Mouse (Mus musculus) CH12.LX (cell line): ENCODE results near the gene Tmem268. TPM values are rescaled to one million over a fixed set of nuclear protein-coding genes. Genes with fewer than 3 reads are reported as not detected.

ENCODE experiments used
- DNase-seq: peaks from one replicate; pipeline ENCODE4 v3.0.0-alpha.2; 2013; ENCODE audit errors: extremely low read depth
- H3K27ac ChIP-seq: 2 replicates; pipeline ENCODE4 v1.5.1; 2012; ENCODE audit warnings: low read depth, mild to moderate bottlenecking, control low read depth, moderate library complexity; ENCODE audit not compliant: insufficient read depth
- H3K27me3 ChIP-seq: replicated peaks from 2 replicates; pipeline ENCODE3; 2012; ENCODE audit warnings: inconsistent platforms
- H3K36me3 ChIP-seq, 2 experiments: replicated peaks in 1 of 2; 2 replicates each; pipeline versions ENCODE3 to v1.6.1; 2012; ENCODE audit warnings: inconsistent platforms in 1 of 2, low read length in 1 of 2, mild to moderate bottlenecking in 1 of 2, mixed read lengths in 1 of 2, moderate library complexity in 1 of 2; ENCODE audit not compliant: control insufficient read depth in 1 of 2, insufficient read depth in 1 of 2
- H3K4me1 ChIP-seq, 2 experiments: 2 replicates each; pipeline ENCODE4 v1.6.1; 2012; ENCODE audit warnings: inconsistent platforms in 1 of 2, moderate library complexity in 1 of 2; ENCODE audit not compliant: insufficient read depth in 2 of 2, control insufficient read depth in 1 of 2
- H3K4me2 ChIP-seq: 2 replicates; pipeline ENCODE4 v1.6.1; 2012; ENCODE audit warnings: low read depth, mild to moderate bottlenecking, control low read depth; ENCODE audit not compliant: poor library complexity, insufficient read depth, severe bottlenecking
- H3K4me3 ChIP-seq, 3 experiments: fragments of 150-350 bp in 1 of 3; sonication (generic) in 1 of 3; replicated peaks in 1 of 3; 2 replicates each; pipeline versions ENCODE3 to v1.5.1; 2011 to 2012; ENCODE audit warnings: low read depth in 2 of 3, low read length in 2 of 3, mild to moderate bottlenecking in 2 of 3, moderate library complexity in 2 of 3, control low read depth in 1 of 3, improper control_type of control experiment in 1 of 3, inconsistent platforms in 1 of 3, mixed read lengths in 1 of 3; ENCODE audit not compliant: poor library complexity in 1 of 3
- H3K79me2 ChIP-seq: replicated peaks from 2 replicates; pipeline ENCODE4 v1.6.1; 2012; ENCODE audit warnings: mild to moderate bottlenecking, moderate library complexity; ENCODE audit not compliant: control insufficient read depth, poor library complexity, insufficient read depth, severe bottlenecking; ENCODE audit errors: extremely low read depth
- H3K9ac ChIP-seq: 2 replicates; pipeline ENCODE4 v1.6.1; 2012; ENCODE audit warnings: low read depth, mild to moderate bottlenecking, control low read depth, moderate library complexity; ENCODE audit not compliant: insufficient read depth
- H3K9me3 ChIP-seq: replicated peaks from 2 replicates; pipeline ENCODE3; 2012; ENCODE audit warnings: low read length, inconsistent platforms, mixed read lengths
- BHLHE40 ChIP-seq: IDR thresholded peaks from 2 replicates; pipeline ENCODE4 v1.6.1; 2011; ENCODE audit warnings: mild to moderate bottlenecking, low read depth, low read length, improper control_type of control experiment
- CHD1 ChIP-seq: IDR thresholded peaks from 2 replicates; pipeline ENCODE4 v1.6.1; 2012; ENCODE audit warnings: low read depth, low read length, improper control_type of control experiment, inconsistent platforms
- CHD2 ChIP-seq: IDR thresholded peaks from 2 replicates; pipeline ENCODE4 v1.6.1; 2011; ENCODE audit warnings: low read length, improper control_type of control experiment
- CTCF ChIP-seq, 2 experiments: IDR thresholded peaks in 1 of 2; conservative IDR thresholded peaks in 1 of 2; 2 replicates each; pipeline ENCODE4 v1.5.1; 2011 to 2012; ENCODE audit warnings: low read depth in 2 of 2, low read length in 2 of 2, improper control_type of control experiment in 1 of 2, inconsistent platforms in 1 of 2, mild to moderate bottlenecking in 1 of 2, moderate library complexity in 1 of 2
- E2F4 ChIP-seq: IDR thresholded peaks from 2 replicates; pipeline ENCODE4 v1.6.1; 2011; ENCODE audit warnings: low read depth, low read length, improper control_type of control experiment; ENCODE audit not compliant: insufficient replicate concordance
- ELF1 ChIP-seq: IDR thresholded peaks from 2 replicates; pipeline ENCODE4 v1.6.1; 2014; ENCODE audit warnings: low read depth, mild to moderate bottlenecking, inconsistent platforms, low read length, improper control_type of control experiment
- EP300 ChIP-seq: IDR thresholded peaks from 2 replicates; pipeline ENCODE4 v1.6.1; 2011; ENCODE audit warnings: low read length, improper control_type of control experiment
- ETS1 ChIP-seq: conservative IDR thresholded peaks from 2 replicates; pipeline ENCODE4 v1.6.1; 2012; ENCODE audit warnings: low read depth, mild to moderate bottlenecking, inconsistent platforms, low read length, improper control_type of control experiment, moderate library complexity
- HCFC1 ChIP-seq: IDR thresholded peaks from 2 replicates; pipeline ENCODE4 v1.6.1; 2012; ENCODE audit warnings: low read depth, mild to moderate bottlenecking, inconsistent platforms, low read length, improper control_type of control experiment
- JUN ChIP-seq: IDR thresholded peaks from 2 replicates; pipeline ENCODE4 v1.6.1; 2011; ENCODE audit warnings: low read depth, mild to moderate bottlenecking, low read length, improper control_type of control experiment, moderate library complexity; ENCODE audit not compliant: insufficient read depth
- MEF2A ChIP-seq: IDR thresholded peaks from 2 replicates; pipeline ENCODE4 v1.6.1; 2014; ENCODE audit warnings: low read depth, mild to moderate bottlenecking, inconsistent platforms, low read length, improper control_type of control experiment, borderline replicate concordance
- PAX5 ChIP-seq: IDR thresholded peaks from 2 replicates; pipeline ENCODE4 v1.6.1; 2012; ENCODE audit warnings: low read length, inconsistent platforms, mixed read lengths
- POLR2A ChIP-seq: IDR thresholded peaks from 2 replicates; pipeline ENCODE4 v1.6.1; 2011; ENCODE audit warnings: low read depth, mild to moderate bottlenecking, improper control_type of control experiment, low read length
- SIN3A ChIP-seq: IDR thresholded peaks from 2 replicates; pipeline ENCODE4 v1.6.1; 2012; ENCODE audit warnings: low read length, improper control_type of control experiment, inconsistent platforms
- SMC3 ChIP-seq: IDR thresholded peaks from 2 replicates; pipeline ENCODE4 v1.6.1; 2011; ENCODE audit warnings: low read depth, low read length, improper control_type of control experiment
- TBP ChIP-seq: conservative IDR thresholded peaks from 2 replicates; pipeline ENCODE4 v1.6.1; 2011; ENCODE audit warnings: low read depth, low read length, improper control_type of control experiment
- TCF12 ChIP-seq: IDR thresholded peaks from 2 replicates; pipeline ENCODE4 v1.6.1; 2014; ENCODE audit warnings: low read depth, mild to moderate bottlenecking, inconsistent platforms, low read length, improper control_type of control experiment
- UBTF ChIP-seq: IDR thresholded peaks from 2 replicates; pipeline ENCODE4 v1.6.1; 2012; ENCODE audit warnings: low read depth, mild to moderate bottlenecking, inconsistent platforms, low read length, improper control_type of control experiment, moderate library complexity
- ZC3H11A ChIP-seq: IDR thresholded peaks from 2 replicates; pipeline ENCODE4 v1.6.1; 2012; ENCODE audit warnings: low read depth, mild to moderate bottlenecking, inconsistent platforms, low read length, improper control_type of control experiment
- ZKSCAN1 ChIP-seq: IDR thresholded peaks from 2 replicates; pipeline ENCODE4 v1.6.1; 2012; ENCODE audit warnings: low read depth, inconsistent platforms, low read length, improper control_type of control experiment, borderline replicate concordance
- ZNF384 ChIP-seq: IDR thresholded peaks from 2 replicates; pipeline ENCODE4 v1.6.1; 2012; ENCODE audit warnings: low read depth, low read length, improper control_type of control experiment, inconsistent platforms
- dilution Hi-C: fragments of 300-500 bp; cut with MboI; formaldehyde crosslinking; loops from 2 replicates; pipeline ENCODE4 v1.14.3; 2020; ENCODE audit warnings: low sequenced_read_pairs; ENCODE audit not compliant: extremely low pct_unique_long_range_greater_than_20kb, extremely low pct_ligation_motif_present
- in situ Hi-C: fragments of 300-500 bp; cut with MboI; formaldehyde crosslinking; loops from 3 replicates; pipeline ENCODE4 v1.14.3; 2019; ENCODE audit warnings: low sequenced_read_pairs, low pct_ligation_motif_present, low pct_unique_long_range_greater_than_20kb, mixed read lengths
- polyA plus RNA-seq: library from polyadenylated mRNA; unstranded; fragments of >175 nt; gene quantifications from 2 replicates; pipeline ENCODE4 v1.2.1, GENCODE M21; 2012; ENCODE audit warnings: low read depth; ENCODE audit not compliant: insufficient read length
- total RNA-seq, 2 experiments: library from RNA; depleted of rRNA; stranded (reverse); fragments of 300-350 nt in 1 of 2; fragments of >200 nt in 1 of 2; gene quantifications; 2 replicates each; pipeline ENCODE4 v1.2.3; 2012 to 2014

Tmem268 gene
- total and polyA plus RNA-seq, 3 experiments, result 8.3 to 11.1 (median 9.4) TPM

- DNase-seq, result no peak
- Histone ChIP-seq H3K4me2 (no peak overlapping the region), H3K27ac (no peak overlapping the region), H3K9ac (0 out of 2 replicates have a peak overlapping the region, but pooled peaks have one; percentile 14), H3K27me3 (no peaks in the 10 kb centered on the region), H3K36me3 (peaks cover 37 to 59% of the 10 kb centered on the region in 2 experiments), H3K79me2 (peaks cover 28% of the 10 kb centered on the region), H3K9me3 (no peaks in the 10 kb centered on the region), H3K4me1 (peaks cover 13 to 40% of the 10 kb centered on the region in 2 experiments), H3K4me3 (no peak overlapping the region)
- no peak for TF ChIP-seq PAX5
- TF ChIP-seq ZNF384, result peak; percentile 36
- dilution Hi-C loops (no loop called here), in situ Hi-C loops (no loop called here)
Observed at GRCm38 (mm10) chr4:63547799-63548198, 10.8 kb upstream of the Tmem268 start.

GRCm38 (mm10) chr4:63548491-63548890 lies 10.1 kb upstream of the Tmem268 start:
- Histone ChIP-seq H3K27ac (no peak overlapping the region), H3K4me3 (no peak overlapping the region), H3K9me3 (no peaks in the 10 kb centered on the region), H3K9ac (no peak overlapping the region), H3K36me3 (peaks cover 40 to 63% of the 10 kb centered on the region in 2 experiments), H3K27me3 (no peaks in the 10 kb centered on the region), H3K4me2 (no peak overlapping the region), H3K79me2 (peaks cover 28% of the 10 kb centered on the region), H3K4me1 (peaks cover 13 to 37% of the 10 kb centered on the region in 2 experiments)
- dilution Hi-C loops, result no loop called here
- TF ChIP-seq SIN3A (no peak), CTCF (conservative IDR thresholded peaks at IDR 0.05 in 1 of 2, IDR thresholded peaks at IDR 0.05 in 1 of 2; ENCODE audit: low read depth in 2 of 2, low read length in 2 of 2) (peak in 1 of 2 experiments; percentile 12; a peak in 1 of 4 replicates)
- no peak for DNase-seq
- in situ Hi-C loops, result no loop called here

GRCm38 (mm10) chr4:63550908-63551307 lies 7.7 kb upstream of the Tmem268 start:
- TF ChIP-seq ETS1 (no peak), CHD1 (no peak), ELF1 (no peak), E2F4 (no peak), JUN (no peak), CHD2 (no peak), TCF12 (no peak), EP300 (no peak), MEF2A (no peak), BHLHE40 (no peak), SIN3A (no peak), UBTF (no peak), ZNF384 (no peak), ZC3H11A (no peak), TBP (no peak), PAX5 (no peak), SMC3 (no peak), HCFC1 (no peak), ZKSCAN1 (no peak), POLR2A (no peak)
- no peaks in the 10 kb centered on the region for H3K27me3 ChIP-seq
- DNase-seq, result no peak
- no peak overlapping the region for H3K4me3 ChIP-seq
- H3K4me2 ChIP-seq, result no peak overlapping the region
- dilution Hi-C loops (no loop called here), in situ Hi-C loops (loop anchor here (25.0 kb wide), 1 partner anchor 339 kb away; the partner anchor contains the start of gene Col27a1)
- no peak overlapping the region for H3K27ac ChIP-seq
- peaks cover 17% of the 10 kb centered on the region for H3K79me2 ChIP-seq
- no peaks in the 10 kb centered on the region for H3K9me3 ChIP-seq
- peaks cover 45 to 81% of the 10 kb centered on the region in 2 experiments for H3K36me3 ChIP-seq
- H3K4me1 ChIP-seq, result peaks cover 8 to 36% of the 10 kb centered on the region in 2 experiments; a peak in 3 of 4 replicates
- no peak overlapping the region for H3K9ac ChIP-seq
